Mouse (Mus musculus) stomach, embryonic 15.5 days (tissue): Measurements from ENCODE around the gene B830017H08Rik. TPM values are rescaled to one million over a fixed set of nuclear protein-coding genes. Genes with fewer than 3 reads are reported as not detected.

Experiments
- ATAC-seq: fragments of 200-750 bp; cut with Nextera tagmentation; 2 replicates; pipeline ENCODE4 v1.8.0; 2017; ENCODE audit warnings: low read depth, moderate number of reproducible peaks, moderate TSS enrichment; ENCODE audit not compliant: insufficient read depth, low FRiP score
- H3K27ac ChIP-seq: fragments of 300-500 bp; sonication (generic); 2 replicates; pipeline ENCODE4 v1.5.1; 2015; ENCODE audit warnings: mild to moderate bottlenecking, inconsistent platforms
- H3K27me3 ChIP-seq: fragments of 300-500 bp; sonication (generic); replicated peaks from 2 replicates; pipeline ENCODE4 v1.6.1; 2015; ENCODE audit warnings: inconsistent platforms
- H3K36me3 ChIP-seq: fragments of 300-500 bp; sonication (generic); 2 replicates; pipeline ENCODE4 v1.6.1; 2015; ENCODE audit warnings: inconsistent platforms
- H3K4me1 ChIP-seq: fragments of 300-500 bp; sonication (generic); 2 replicates; pipeline ENCODE4 v1.6.1; 2015; ENCODE audit warnings: inconsistent platforms
- H3K4me2 ChIP-seq: fragments of 300-500 bp; sonication (generic); 2 replicates; pipeline ENCODE4 v1.6.1; 2015; ENCODE audit warnings: mild to moderate bottlenecking, inconsistent platforms
- H3K4me3 ChIP-seq: fragments of 300-500 bp; sonication (generic); replicated peaks from 2 replicates; pipeline ENCODE4 v1.5.1; 2015; ENCODE audit warnings: inconsistent platforms
- H3K9ac ChIP-seq: fragments of 300-500 bp; sonication (generic); 2 replicates; pipeline ENCODE4 v1.6.1; 2015; ENCODE audit warnings: inconsistent platforms
- H3K9me3 ChIP-seq: fragments of 300-500 bp; sonication (generic); 2 replicates; pipeline ENCODE4 v1.6.1; 2016; ENCODE audit warnings: inconsistent platforms
- WGBS: fragments of 180-500 bp; shearing (Covaris S2); methylation state at CpG from one replicate; pipeline ENCODE4 v1.1.7; 2015; 5-methylcytosine and 5-hydroxymethylcytosine counted together
- polyA plus RNA-seq: library from polyadenylated mRNA; unstranded; fragments of >200 nt; fragmentation: Nextera tagmentation; extraction: Ambion mirVana; gene quantifications from 2 replicates; pipeline ENCODE4 v1.2.1, GENCODE M21; 2015

B830017H08Rik gene
- polyA plus RNA-seq, 1 experiment from 2014 or later: not detected

GRCm38 (mm10) chr16:17838051-17838450 is 5.1 kb downstream of the B830017H08Rik start, which contains the start of gene Car15:
Car15 (minus strand) TSS chr16:17838364.
- Histone ChIP-seq H3K9me3 (no peaks in the 10 kb centered on the region), H3K4me1 (peaks cover 3% of the 10 kb centered on the region; the same call in 1 of the 2 replicates), H3K36me3 (peaks cover 21% of the 10 kb centered on the region), H3K4me2 (no peak within 1 kb of the TSS), H3K9ac (no peak within 1 kb of the TSS), H3K27ac (no peak within 1 kb of the TSS), H3K4me3 (no peak within 1 kb of the TSS), H3K27me3 (peaks cover 40% of the 10 kb centered on the region)
- WGBS: 72% methylated on average over 6 of the region's 6 CpGs
- no peak for ATAC-seq

GRCm38 (mm10) chr16:17839976-17840375 is 7.1 kb downstream of the B830017H08Rik start:
- H3K36me3 ChIP-seq: peaks cover 40% of the 10 kb centered on the region
- no peak overlapping the region for H3K4me3 ChIP-seq
- H3K9ac ChIP-seq: no peak overlapping the region
- H3K27me3 ChIP-seq: peaks cover 20% of the 10 kb centered on the region
- H3K4me2 ChIP-seq: no peak overlapping the region
- WGBS: 82% methylated on average over 4 of the region's 4 CpGs
- no peak overlapping the region for H3K27ac ChIP-seq
- H3K4me1 ChIP-seq: no peaks in the 10 kb centered on the region
- ATAC-seq: no peak
- H3K9me3 ChIP-seq: no peaks in the 10 kb centered on the region

- Histone ChIP-seq H3K36me3 (peaks cover 54% of the 10 kb centered on the region), H3K27ac (no peak overlapping the region)
- WGBS: 94% methylated on average over 7 of the region's 7 CpGs
These were observed 9.5 kb downstream of the B830017H08Rik start for GRCm38 (mm10) chr16:17842437-17842836.

GRCm38 (mm10) chr16:17843701-17844365 is 10.9 kb downstream of the B830017H08Rik start:
- peaks cover 65% of the 10 kb centered on the region for H3K36me3 ChIP-seq

More at GRCm38 (mm10) chr16:17842437-17842836, 9.5 kb downstream of the B830017H08Rik start:
- H3K4me1 ChIP-seq: no peaks in the 10 kb centered on the region
- ATAC-seq: no peak
- H3K9ac ChIP-seq: no peak overlapping the region
- H3K4me3 ChIP-seq: no peak overlapping the region
- no peaks in the 10 kb centered on the region for H3K9me3 ChIP-seq
- H3K27me3 ChIP-seq: no peaks in the 10 kb centered on the region
- H3K4me2 ChIP-seq: no peak overlapping the region

GRCm38 (mm10) chr16:17848431-17848830 is 15.5 kb downstream of the B830017H08Rik start:
- H3K4me1 ChIP-seq: no peaks in the 10 kb centered on the region
- no peak overlapping the region for H3K27ac ChIP-seq
- no peak overlapping the region for H3K4me3 ChIP-seq
- H3K36me3 ChIP-seq: peaks cover 68% of the 10 kb centered on the region
- ATAC-seq: no peak
- H3K27me3 ChIP-seq: no peaks in the 10 kb centered on the region
- H3K4me2 ChIP-seq: no peak overlapping the region
- no peak overlapping the region for H3K9ac ChIP-seq
- WGBS: 93% methylated on average over 6 of the region's 6 CpGs
- no peaks in the 10 kb centered on the region for H3K9me3 ChIP-seq

More at GRCm38 (mm10) chr16:17843701-17844365, 10.9 kb downstream of the B830017H08Rik start:
- Histone ChIP-seq H3K9ac (no peak overlapping the region), H3K4me3 (no peak overlapping the region), H3K9me3 (no peaks in the 10 kb centered on the region), H3K4me2 (no peak overlapping the region), H3K27me3 (no peaks in the 10 kb centered on the region), H3K4me1 (no peaks in the 10 kb centered on the region), H3K27ac (no peak overlapping the region)
- ATAC-seq: no peak
- 85% methylated on average over 10 of the region's 10 CpGs for WGBS

GRCm38 (mm10) chr16:17848928-17849327 is 16.0 kb downstream of the B830017H08Rik start:
- H3K4me3 ChIP-seq: no peak overlapping the region
- H3K36me3 ChIP-seq: peaks cover 67% of the 10 kb centered on the region
- no peak overlapping the region for H3K27ac ChIP-seq
- H3K4me2 ChIP-seq: no peak overlapping the region
- 26% methylated on average over 1 of the region's 1 CpGs for WGBS
- no peak overlapping the region for H3K9ac ChIP-seq
- H3K9me3 ChIP-seq: no peaks in the 10 kb centered on the region
- H3K4me1 ChIP-seq: no peaks in the 10 kb centered on the region
- no peak for ATAC-seq
- H3K27me3 ChIP-seq: no peaks in the 10 kb centered on the region

GRCm38 (mm10) chr16:17849486-17849885 is 16.6 kb downstream of the B830017H08Rik start:
- ATAC-seq: no peak
- H3K4me3 ChIP-seq: no peak overlapping the region
- H3K4me1 ChIP-seq: no peaks in the 10 kb centered on the region
- H3K9me3 ChIP-seq: no peaks in the 10 kb centered on the region
- H3K27ac ChIP-seq: no peak overlapping the region
- H3K4me2 ChIP-seq: no peak overlapping the region
- no peaks in the 10 kb centered on the region for H3K27me3 ChIP-seq
- 82% methylated on average over 6 of the region's 6 CpGs for WGBS
- peaks cover 67% of the 10 kb centered on the region for H3K36me3 ChIP-seq
- H3K9ac ChIP-seq: no peak overlapping the region

GRCm38 (mm10) chr16:17851331-17851730 is 18.4 kb downstream of the B830017H08Rik start:
- Histone ChIP-seq H3K36me3 (peaks cover 65% of the 10 kb centered on the region), H3K4me1 (no peaks in the 10 kb centered on the region), H3K4me3 (no peak overlapping the region), H3K9me3 (no peaks in the 10 kb centered on the region), H3K9ac (no peak overlapping the region), H3K27me3 (no peaks in the 10 kb centered on the region), H3K27ac (no peak overlapping the region), H3K4me2 (no peak overlapping the region)
- WGBS: 93% methylated on average over 5 of the region's 5 CpGs
- ATAC-seq: no peak

- WGBS: 100% methylated on average over 1 of the region's 1 CpGs
- H3K9ac ChIP-seq: no peak overlapping the region
- H3K36me3 ChIP-seq: peaks cover 63% of the 10 kb centered on the region
- H3K27me3 ChIP-seq: no peaks in the 10 kb centered on the region
- ATAC-seq: no peak
- no peak overlapping the region for H3K4me3 ChIP-seq
- no peaks in the 10 kb centered on the region for H3K4me1 ChIP-seq
- H3K9me3 ChIP-seq: no peaks in the 10 kb centered on the region
- H3K4me2 ChIP-seq: no peak overlapping the region
- H3K27ac ChIP-seq: no peak overlapping the region
These were observed 18.9 kb downstream of the B830017H08Rik start for GRCm38 (mm10) chr16:17851860-17852259.

- Histone ChIP-seq H3K27me3 (no peaks in the 10 kb centered on the region), H3K4me2 (no peak overlapping the region), H3K9ac (no peak overlapping the region), H3K36me3 (peaks cover 69% of the 10 kb centered on the region), H3K4me1 (no peaks in the 10 kb centered on the region), H3K27ac (no peak overlapping the region), H3K4me3 (no peak overlapping the region), H3K9me3 (no peaks in the 10 kb centered on the region)
- ATAC-seq: no peak
- 89% methylated on average over 2 of the region's 2 CpGs for whole genome bisulfite sequencing
These were observed 20.3 kb downstream of the B830017H08Rik start for GRCm38 (mm10) chr16:17853263-17853662.

- WGBS: 78% methylated on average over 7 of the region's 7 CpGs
- Histone ChIP-seq H3K4me1 (no peaks in the 10 kb centered on the region), H3K27me3 (no peaks in the 10 kb centered on the region), H3K27ac (no peak overlapping the region), H3K9ac (no peak overlapping the region), H3K9me3 (no peaks in the 10 kb centered on the region), H3K4me3 (no peak overlapping the region), H3K4me2 (no peak overlapping the region), H3K36me3 (peaks cover 57% of the 10 kb centered on the region)
- no peak for ATAC-seq
These were observed 24.2 kb downstream of the B830017H08Rik start for GRCm38 (mm10) chr16:17857157-17857556.

- Histone ChIP-seq H3K4me3 (no peak overlapping the region), H3K4me2 (no peak overlapping the region), H3K27me3 (no peaks in the 10 kb centered on the region), H3K9me3 (no peaks in the 10 kb centered on the region), H3K4me1 (no peaks in the 10 kb centered on the region), H3K36me3 (peaks cover 49% of the 10 kb centered on the region), H3K27ac (no peak overlapping the region), H3K9ac (no peak overlapping the region)
- ATAC-seq: no peak
These were observed 25.7 kb downstream of the B830017H08Rik start for GRCm38 (mm10) chr16:17858592-17858991.
